Mouse (Mus musculus): ENCODE data around the gene Krt34. TPM values are rescaled to one million over a fixed set of nuclear protein-coding genes. Genes with fewer than 3 reads are reported as not detected.

The Krt34 gene
- total RNA-seq (2023) = not detected in 4 replicates

GRCm38 (mm10) chr11:100041454-100041853 lies at the start of gene Krt34:
TSS of gene Krt34 (minus strand) at chr11:100041554.

GRCm38 (mm10) chr11:100087861-100088260 lies 46.5 kb upstream of the Krt34 start, which contains the start of gene Krt32:
TSS of gene Krt32 (minus strand) at chr11:100088226.

GRCm38 (mm10) chr11:100050451-100050850 lies 9.1 kb upstream of the Krt34 start, which contains the start of gene Krt31:
TSS of gene Krt31 (minus strand) at chr11:100050551.

GRCm38 (mm10) chr11:100029768-100030167 lies 11.6 kb downstream of the Krt34 start, which contains the start of gene Krt33b:
TSS of gene Krt33b (minus strand) at chr11:100029868.

GRCm38 (mm10) chr11:100016112-100016511 lies 25.2 kb downstream of the Krt34 start, which contains the start of gene Krt33a:
TSS of gene Krt33a (minus strand) at chr11:100016212.

GRCm38 (mm10) chr11:99993620-99994383 lies 47.6 kb downstream of the Krt34 start, which contains the start of gene Krtap17-1:
TSS of gene Krtap17-1 (minus strand) at chr11:99993994.

Other genes starting within 250 kb of the Krt34 start
- gene Gm11596, start 248.1 kb downstream of the Krt34 start, total RNA-seq (2023) = not detected in 4 replicates
- gene Gm11569, start 242.6 kb downstream of the Krt34 start, total RNA-seq (2023) = not detected in 4 replicates
- gene Gm11554, start 237.1 kb downstream of the Krt34 start, total RNA-seq (2023) = not detected in 4 replicates
- gene Krtap4-13, start 231.7 kb downstream of the Krt34 start, total RNA-seq (2023) = not detected in 4 replicates
- gene Gm11564, start 225.9 kb downstream of the Krt34 start, total RNA-seq (2023) = not detected in 4 replicates
- gene 2300003K06Rik, start 203.5 kb downstream of the Krt34 start, total RNA-seq (2023) = not detected in 4 replicates
- not detected in 4 replicates for gene Krtap4-16, start 189.9 kb downstream of the Krt34 start, total RNA-seq (2023)
- not detected in 4 replicates for gene Gm11568, start 183.6 kb downstream of the Krt34 start, total RNA-seq (2023)
- not detected in 4 replicates for gene Gm11559, start 177.1 kb downstream of the Krt34 start, total RNA-seq (2023)
- gene Krtap9-1, start 168.2 kb downstream of the Krt34 start, total RNA-seq (2023) = not detected in 4 replicates
- gene Gm11567, start 162.4 kb downstream of the Krt34 start, total RNA-seq (2023) = not detected in 4 replicates
- gene Krtap31-1, start 133.6 kb downstream of the Krt34 start, total RNA-seq (2023) = not detected in 4 replicates
- not detected in 4 replicates for gene Gm11565, start 126.8 kb downstream of the Krt34 start, total RNA-seq (2023)
- gene Krtap31-2, start 105.3 kb downstream of the Krt34 start, total RNA-seq (2023) = not detected in 4 replicates
- not detected in 4 replicates for gene Krtap9-5, start 93.1 kb downstream of the Krt34 start, total RNA-seq (2023)
- not detected in 4 replicates for gene Krtap29-1, start 62.5 kb downstream of the Krt34 start, total RNA-seq (2023)
- not detected in 4 replicates for gene Krtap16-1, start 55.0 kb downstream of the Krt34 start, total RNA-seq (2023)
- gene Krtap17-1, start 47.6 kb downstream of the Krt34 start, total RNA-seq (2023) = not detected in 4 replicates
- not detected in 4 replicates for gene Krt33a, start 25.3 kb downstream of the Krt34 start, total RNA-seq (2023)
- not detected in 4 replicates for gene Krt33b, start 11.7 kb downstream of the Krt34 start, total RNA-seq (2023)
- gene Krt31, start 9.0 kb upstream of the Krt34 start, total RNA-seq (2023) = not detected in 4 replicates
- not detected in 4 replicates for gene Krt32, start 46.7 kb upstream of the Krt34 start, total RNA-seq (2023)
- not detected in 4 replicates for gene Krt35, start 54.7 kb upstream of the Krt34 start, total RNA-seq (2023)
- gene Krt36, start 64.1 kb upstream of the Krt34 start, total RNA-seq (2023) = not detected in 4 replicates
- not detected in 4 replicates for gene Krt13, start 80.0 kb upstream of the Krt34 start, total RNA-seq (2023)
- gene Krt15, start 94.4 kb upstream of the Krt34 start, total RNA-seq (2023) = not detected in 4 replicates
- 0.47 TPM in 1 of 4 replicates, not detected in the others for gene Krt19, start 107.1 kb upstream of the Krt34 start, total RNA-seq (2023)
- gene Krt9, start 151.7 kb upstream of the Krt34 start, total RNA-seq (2023) = not detected in 4 replicates
- gene Krt14, start 166.0 kb upstream of the Krt34 start, total RNA-seq (2023) = not detected in 4 replicates
- gene Krt16, start 207.3 kb upstream of the Krt34 start, total RNA-seq (2023) = not detected in 4 replicates
- gene Krt17, start 219.5 kb upstream of the Krt34 start, total RNA-seq (2023) = not detected in 4 replicates
- gene Krt42, start 228.3 kb upstream of the Krt34 start, total RNA-seq (2023) = not detected in 4 replicates